Mouse (Mus musculus) C2C12 (cell line): Measurements from ENCODE around the gene Gm17428. TPM values are rescaled to one million over a fixed set of nuclear protein-coding genes. Genes with fewer than 3 reads are reported as not detected.
"Not testable (repeated sequence)": the region's sequence is repeated elsewhere in the genome, so short reads cannot be mapped to it uniquely, and the experiment has no call there.

Source experiments
- H3K27me3 ChIP-seq: one replicate; pipeline ENCODE4 v1.6.1; 2011; ENCODE audit not compliant: control insufficient read depth, insufficient read depth, insufficient read length
- H3K36me3 ChIP-seq: one replicate; pipeline ENCODE4 v1.6.1; 2011; ENCODE audit not compliant: control insufficient read depth, insufficient read depth
- H3K4me3 ChIP-seq: one replicate; pipeline ENCODE4 v1.5.1; 2011; ENCODE audit warnings: mild to moderate bottlenecking, control low read depth; ENCODE audit not compliant: poor library complexity, insufficient read depth, severe bottlenecking
- H3K79me2 ChIP-seq: one replicate; pipeline ENCODE4 v1.6.1; 2011; ENCODE audit not compliant: control insufficient read depth, insufficient read depth
- H3K79me3 ChIP-seq: one replicate; pipeline ENCODE4 v1.6.1; 2011; ENCODE audit warnings: low read depth, control low read depth
- H3ac ChIP-seq: one replicate; pipeline ENCODE3; 2011; ENCODE audit warnings: low read depth; ENCODE audit not compliant: control insufficient read depth, insufficient read length
- CEBPB ChIP-seq: IDR thresholded peaks from one replicate; pipeline ENCODE4 v1.6.1; 2011; ENCODE audit warnings: low read depth, mild to moderate bottlenecking, control low read depth, moderate library complexity
- CTCF ChIP-seq: IDR thresholded peaks from one replicate; pipeline ENCODE4 v1.5.1; 2011; ENCODE audit not compliant: control insufficient read depth, insufficient read depth, insufficient read length
- FOSL1 ChIP-seq: IDR thresholded peaks from one replicate; pipeline ENCODE4 v1.8.0; 2011; ENCODE audit warnings: mild to moderate bottlenecking, low read length; ENCODE audit not compliant: poor library complexity, insufficient read depth, severe bottlenecking
- MAX ChIP-seq: IDR thresholded peaks from one replicate; pipeline ENCODE4 v1.6.1; 2011; ENCODE audit warnings: mild to moderate bottlenecking, control low read depth
- MYOD1 ChIP-seq: IDR thresholded peaks from one replicate; pipeline ENCODE4 v1.6.1; 2011; ENCODE audit warnings: low read depth; ENCODE audit not compliant: control insufficient read depth, insufficient read length
- MYOG ChIP-seq: IDR thresholded peaks from one replicate; pipeline ENCODE4 v1.6.1; 2011; ENCODE audit not compliant: control insufficient read depth, insufficient read length; ENCODE audit errors: extremely low read depth
- USF1 ChIP-seq: IDR thresholded peaks from one replicate; pipeline ENCODE4 v1.6.1; 2011; ENCODE audit warnings: low read depth, mild to moderate bottlenecking, control low read depth, moderate library complexity
- polyA plus RNA-seq: library from polyadenylated mRNA; unstranded; fragments of >200 nt; fragmentation: generic; extraction: Trizol; gene quantifications from one replicate; pipeline ENCODE4 v1.2.1, GENCODE M21; 2012; ENCODE audit warnings: missing spikeins

The Gm17428 gene
- polyA plus RNA-seq, 1 experiment = not detected

- no peak overlapping the region for H3K4me3 ChIP-seq
- no peak overlapping the region for H3ac ChIP-seq
- peaks cover 20% of the 10 kb centered on the region for H3K27me3 ChIP-seq
- no peaks in the 10 kb centered on the region for H3K79me2 ChIP-seq
- no peaks in the 10 kb centered on the region for H3K36me3 ChIP-seq
- TF ChIP-seq CEBPB (no peak), CTCF (no peak), MAX (no peak), USF1 (no peak), FOSL1 (no peak)
- no peaks in the 10 kb centered on the region for H3K79me3 ChIP-seq
These were observed 36.6 kb upstream of the Gm17428 start for GRCm38 (mm10) chr14:54940176-54940530.

DNA sequence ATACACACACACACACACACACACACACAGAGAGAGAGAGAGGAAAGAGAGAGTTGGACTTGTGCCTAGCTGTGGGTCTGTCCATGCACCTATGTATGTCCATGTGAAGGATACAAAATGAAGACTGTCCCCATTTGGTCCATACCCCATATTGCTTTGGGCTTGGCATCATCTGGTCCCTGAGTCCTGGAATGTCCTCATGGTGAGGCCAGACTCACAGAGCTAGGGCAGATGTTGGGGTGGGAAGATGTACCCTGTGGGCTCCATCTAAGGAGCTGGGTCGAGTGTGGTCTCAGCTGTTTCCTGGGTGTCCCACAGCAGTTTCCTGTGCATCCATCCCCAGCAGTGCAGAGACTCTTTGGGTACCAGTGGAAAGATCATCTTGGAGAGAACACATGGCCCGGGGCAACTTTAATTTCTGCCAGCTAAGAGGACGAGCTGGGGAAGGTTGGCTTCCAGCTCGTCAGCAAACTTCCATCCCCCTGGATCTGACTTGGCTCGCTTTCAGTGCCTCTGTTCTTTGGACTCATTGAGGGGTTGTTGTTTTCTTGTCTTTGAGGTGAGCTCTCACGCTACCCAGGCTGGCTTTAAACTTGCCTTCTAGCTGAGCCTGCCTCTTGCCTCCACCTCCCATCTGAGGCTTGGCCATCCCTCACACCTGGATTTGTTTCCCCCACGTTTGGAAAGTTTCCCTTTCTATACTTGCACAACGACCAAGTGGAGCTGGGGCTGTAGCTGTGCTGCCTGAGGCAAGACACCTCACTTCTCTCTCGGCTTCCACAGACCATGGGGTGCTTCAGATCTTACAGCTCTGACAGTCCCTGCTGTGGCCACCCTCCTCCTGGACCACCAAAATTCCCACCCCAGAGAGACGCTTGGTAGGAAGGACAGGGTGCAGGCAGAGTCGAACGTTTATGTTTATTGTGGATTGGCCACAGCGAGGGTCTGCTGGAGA lies 35.4 kb upstream of the Gm17428 start:
- Histone ChIP-seq H3K79me3 (no peaks in the 10 kb centered on the region), H3K36me3 (no peaks in the 10 kb centered on the region), H3K27me3 (peaks cover 15% of the 10 kb centered on the region), H3ac (no peak overlapping the region), H3K4me3 (no peak overlapping the region), H3K79me2 (no peaks in the 10 kb centered on the region)
- no peak for TF ChIP-seq MYOD1

DNA sequence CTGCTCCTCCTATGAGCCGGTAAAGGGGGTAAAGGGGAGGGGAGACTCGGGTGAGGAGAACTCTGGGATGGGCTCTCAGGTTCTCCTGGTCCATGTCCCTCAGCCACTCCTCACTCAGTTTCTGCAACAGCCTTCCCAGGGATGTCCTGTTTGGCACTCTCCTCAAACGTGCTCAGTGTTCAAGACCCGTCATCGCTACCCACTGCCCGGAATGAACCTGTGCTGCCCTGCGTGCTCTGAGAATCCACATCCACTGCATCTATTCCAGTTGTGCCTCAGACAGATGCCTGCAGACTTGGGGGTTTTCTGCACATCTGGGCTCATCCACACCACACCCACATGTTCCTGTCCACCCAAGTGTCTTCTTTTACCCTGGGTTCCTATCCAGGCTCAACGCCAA lies 34.3 kb upstream of the Gm17428 start:
- H3K79me2 ChIP-seq = no peaks in the 10 kb centered on the region
- H3K79me3 ChIP-seq = no peaks in the 10 kb centered on the region
- H3K27me3 ChIP-seq = peaks cover 13% of the 10 kb centered on the region
- no peak overlapping the region for H3ac ChIP-seq
- H3K4me3 ChIP-seq = no peak overlapping the region
- TF ChIP-seq FOSL1 (no peak), MAX (no peak), CEBPB (no peak), CTCF (no peak), MYOD1 (no peak), USF1 (no peak), MYOG (no peak)
- H3K36me3 ChIP-seq = no peaks in the 10 kb centered on the region

GRCm38 (mm10) chr14:54943971-54944370 lies 32.8 kb upstream of the Gm17428 start:
- no peak for TF ChIP-seq MYOD1
- TF ChIP-seq CEBPB = no peak
- TF ChIP-seq MYOG = no peak
- no peak for TF ChIP-seq USF1
- no peak for TF ChIP-seq FOSL1
- no peak for TF ChIP-seq MAX
- no peak for TF ChIP-seq CTCF
- H3ac ChIP-seq = no peak overlapping the region
- no peaks in the 10 kb centered on the region for H3K79me2 ChIP-seq
- H3K79me3 ChIP-seq = no peaks in the 10 kb centered on the region
- H3K27me3 ChIP-seq = peaks cover 24% of the 10 kb centered on the region
- H3K36me3 ChIP-seq = no peaks in the 10 kb centered on the region
- H3K4me3 ChIP-seq = no peak overlapping the region

DNA sequence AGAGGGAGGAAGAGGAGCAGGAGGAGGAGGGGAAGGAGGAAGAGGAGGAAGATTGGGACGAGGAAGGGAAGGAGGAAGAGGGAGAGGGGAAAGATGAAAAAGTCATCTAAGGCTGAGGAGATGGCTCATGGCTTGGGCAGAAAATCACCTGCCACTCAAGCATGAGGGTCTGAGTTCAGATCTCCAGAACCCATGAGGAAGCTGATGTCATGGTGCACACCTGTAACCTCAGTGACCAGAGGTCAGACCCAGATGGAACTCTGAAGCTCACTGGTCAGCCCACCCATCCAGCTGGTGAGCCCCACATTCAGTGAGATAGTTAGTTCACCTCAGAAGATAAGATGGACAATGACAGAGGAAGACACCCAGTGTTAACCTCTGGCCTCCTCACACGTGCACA lies 31.8 kb upstream of the Gm17428 start:
- TF ChIP-seq CTCF = no peak
- no peak for TF ChIP-seq FOSL1
- TF ChIP-seq USF1 = no peak
- no peak for TF ChIP-seq CEBPB
- no peak for TF ChIP-seq MYOD1
- no peak for TF ChIP-seq MYOG
- TF ChIP-seq MAX = no peak
- Histone ChIP-seq H3K4me3 (no peak overlapping the region), H3K36me3 (no peaks in the 10 kb centered on the region), H3ac (no peak overlapping the region), H3K79me3 (no peaks in the 10 kb centered on the region), H3K27me3 (peaks cover 30% of the 10 kb centered on the region), H3K79me2 (no peaks in the 10 kb centered on the region)

GRCm38 (mm10) chr14:54945975-54946704 lies 30.6 kb upstream of the Gm17428 start:
- peaks cover 29% of the 10 kb centered on the region for H3K27me3 ChIP-seq
- TF ChIP-seq MYOG = no peak
- peak; percentile 62 for TF ChIP-seq MYOD1
- no peak for TF ChIP-seq MAX
- TF ChIP-seq FOSL1 = no peak
- no peak for TF ChIP-seq CTCF
- no peak for TF ChIP-seq USF1
- H3K79me3 ChIP-seq = no peaks in the 10 kb centered on the region
- H3K4me3 ChIP-seq = no peak overlapping the region
- H3K36me3 ChIP-seq = no peaks in the 10 kb centered on the region
- H3ac ChIP-seq = no peak overlapping the region
- H3K79me2 ChIP-seq = no peaks in the 10 kb centered on the region

DNA sequence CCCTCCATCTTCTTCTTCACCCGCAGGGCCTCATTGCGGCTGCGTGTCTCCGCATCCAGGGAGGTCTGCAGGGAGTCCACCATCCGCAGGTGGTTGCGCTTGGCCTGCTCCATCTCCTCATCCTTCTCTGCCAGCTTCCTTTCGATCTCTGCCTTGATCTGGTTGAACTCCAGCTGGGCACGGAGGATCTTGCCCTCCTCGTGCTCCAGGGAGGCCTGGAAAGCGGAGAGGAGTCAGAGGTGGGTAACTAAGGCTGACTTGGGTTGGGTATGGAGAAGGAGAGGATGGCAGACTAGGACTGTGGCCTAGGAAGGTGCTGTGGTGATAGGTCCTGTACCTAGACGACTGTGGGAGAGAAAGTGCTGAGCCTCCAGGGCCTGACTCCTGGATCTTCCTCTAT lies 29.7 kb upstream of the Gm17428 start:
- H3K36me3 ChIP-seq = not testable (repeated sequence)

More for the DNA sequence above, 29.7 kb upstream of the Gm17428 start:
- not testable (repeated sequence) for H3K79me2 ChIP-seq, H3K79me3 ChIP-seq, H3K4me3 ChIP-seq, H3ac ChIP-seq
- peaks cover 26% of the 10 kb centered on the region for H3K27me3 ChIP-seq
